Mouse (Mus musculus): ENCODE measurements around the gene Cdk18. TPM values are rescaled to one million over a fixed set of nuclear protein-coding genes. Genes with fewer than 3 reads are reported as not detected.

Gene Cdk18
- polyA plus RNA-seq, 1 experiment from 2014 or later: 33.7 TPM

DNA sequence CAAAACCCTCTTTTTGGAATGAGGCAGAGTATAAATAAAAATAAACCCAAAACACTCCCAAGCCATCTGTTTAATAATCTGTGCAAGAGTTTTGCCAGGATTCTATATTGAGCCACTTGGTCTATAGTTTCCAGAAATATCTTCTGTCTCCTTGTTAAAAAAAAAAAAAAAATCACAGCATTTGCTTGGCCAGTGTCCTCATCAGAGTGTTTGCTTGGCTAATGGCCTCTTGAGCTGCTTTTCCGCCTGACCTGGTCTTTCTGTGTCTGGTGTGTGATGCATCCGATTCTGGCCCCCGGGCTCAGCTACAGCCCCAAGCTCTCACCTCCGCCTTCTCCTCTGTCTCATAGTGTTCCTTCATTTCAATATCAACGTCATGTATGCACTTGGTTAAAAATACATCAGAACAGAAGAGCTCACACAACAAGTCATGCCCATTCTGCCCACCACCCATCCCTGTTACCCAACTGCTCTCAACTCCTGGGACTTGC is 51.3 kb downstream of the Cdk18 start:
- Histone ChIP-seq H3K36me3 (ENCODE audit: control insufficient read depth, insufficient read depth) (no peaks in the 10 kb centered on the region), H3K4me2 (replicated peaks; ENCODE audit: low read depth) (no peak overlapping the region), H3K4me1 (replicated peaks; ENCODE audit: control insufficient read depth, insufficient read depth, low read length) (0 out of 2 replicates have a peak, but pooled peaks cover 3% of the 10 kb centered on the region), H3K27me3 (replicated peaks; ENCODE audit: control insufficient read depth, insufficient read depth, low read length) (no peaks in the 10 kb centered on the region), H3K27ac (ENCODE audit: low read depth, low read length) (no peak overlapping the region), H3K9me3 (ENCODE audit: control insufficient read depth) (no peaks in the 10 kb centered on the region), H3K9ac (ENCODE audit: low read depth, low read length) (no peak overlapping the region), H3K4me3 (ENCODE audit: low read depth, low read length) (no peak overlapping the region)
- ATAC-seq: no peak
- TF ChIP-seq CTCF (IDR thresholded peaks at IDR 0.05; ENCODE audit: low read depth): no peak
- 85% methylated on average over 5 of the region's 5 CpGs for WGBS

DNA sequence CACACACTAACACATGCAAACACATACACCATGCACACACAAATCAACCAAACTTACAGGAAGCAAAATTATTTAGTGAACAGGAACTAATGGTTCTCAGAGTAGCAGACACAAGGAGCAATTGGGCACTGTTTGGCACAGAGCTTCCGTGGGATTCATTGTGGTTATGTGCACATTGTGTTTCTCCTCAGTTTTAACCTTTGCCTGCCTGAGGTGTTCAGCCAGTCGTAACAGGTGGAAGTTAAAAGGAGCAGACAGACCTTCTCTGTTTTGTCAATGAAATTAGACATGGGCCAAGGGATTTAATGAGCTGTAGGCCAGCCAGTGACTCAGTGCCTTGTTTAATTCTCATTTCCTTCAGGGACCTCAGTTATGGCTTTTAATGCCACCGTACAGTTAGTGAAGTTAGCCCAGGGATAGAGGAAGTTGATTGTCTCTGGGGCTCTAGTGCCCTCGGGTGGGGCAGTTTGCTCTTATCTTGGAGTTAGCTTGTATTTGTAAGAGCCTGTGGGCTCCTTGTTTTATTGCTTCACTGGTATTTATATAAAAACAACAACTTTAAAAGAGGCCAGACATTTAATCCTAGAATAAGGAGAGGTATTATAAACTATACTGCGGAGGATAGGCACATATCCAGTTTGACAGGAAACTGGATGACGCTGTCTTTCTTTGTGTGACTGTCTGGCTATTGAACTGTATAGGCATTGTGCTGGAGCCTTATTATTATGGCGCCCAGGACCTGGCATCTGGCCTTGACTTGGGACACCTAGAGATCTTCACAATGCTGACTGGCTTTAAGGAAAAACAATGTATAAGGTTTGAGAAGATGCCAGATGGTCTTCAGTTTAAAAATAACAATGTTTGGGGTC is 54.1 kb downstream of the Cdk18 start:
- ATAC-seq: peak; percentile 78
- H3K9ac ChIP-seq (ENCODE audit: low read depth, low read length): no peak overlapping the region
- H3K4me3 ChIP-seq (ENCODE audit: low read depth, low read length): no peak overlapping the region
- no peaks in the 10 kb centered on the region for H3K9me3 ChIP-seq (ENCODE audit: control insufficient read depth)
- no peaks in the 10 kb centered on the region for H3K27me3 ChIP-seq (replicated peaks; ENCODE audit: control insufficient read depth, insufficient read depth, low read length)
- H3K27ac ChIP-seq (ENCODE audit: low read depth, low read length): peak overlapping the region; percentile 28; the same call in 1 of the 2 replicates
- H3K4me2 ChIP-seq (replicated peaks; ENCODE audit: low read depth): no peak overlapping the region; the same call in 1 of the 2 replicates
- 0 out of 2 replicates have a peak, but pooled peaks cover 3% of the 10 kb centered on the region for H3K4me1 ChIP-seq (replicated peaks; ENCODE audit: control insufficient read depth, insufficient read depth, low read length)
- no peaks in the 10 kb centered on the region for H3K36me3 ChIP-seq (ENCODE audit: control insufficient read depth, insufficient read depth)
- WGBS: 37% methylated on average over 7 of the region's 7 CpGs
- TF ChIP-seq CTCF (IDR thresholded peaks at IDR 0.05; ENCODE audit: low read depth): peak; percentile 33

DNA sequence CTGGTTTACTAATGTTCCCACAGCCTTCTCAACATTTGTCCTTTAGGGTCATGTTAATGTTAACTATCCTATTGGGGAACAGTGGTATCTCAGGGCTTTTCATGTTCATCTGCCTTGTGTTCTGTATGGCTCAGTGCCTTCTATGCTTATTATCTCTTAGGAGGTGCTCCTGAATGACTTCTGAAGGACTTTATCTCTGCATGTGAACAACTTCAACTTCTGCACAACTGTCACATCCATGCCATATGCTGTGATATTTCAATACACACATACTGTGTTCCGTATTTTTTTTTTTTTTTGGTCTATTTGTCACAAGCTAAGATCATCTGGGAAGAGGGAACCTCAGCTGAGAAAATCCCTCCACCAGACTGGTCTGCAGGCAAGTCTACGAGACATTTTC is 61.1 kb downstream of the Cdk18 start:
- H3K27me3 ChIP-seq (replicated peaks; ENCODE audit: control insufficient read depth, insufficient read depth, low read length): no peaks in the 10 kb centered on the region
- H3K27ac ChIP-seq (ENCODE audit: low read depth, low read length): no peak overlapping the region
- no peak overlapping the region for H3K4me3 ChIP-seq (ENCODE audit: low read depth, low read length)
- H3K9me3 ChIP-seq (ENCODE audit: control insufficient read depth): no peaks in the 10 kb centered on the region
- H3K4me2 ChIP-seq (replicated peaks; ENCODE audit: low read depth): no peak overlapping the region
- H3K9ac ChIP-seq (ENCODE audit: low read depth, low read length): no peak overlapping the region
- H3K36me3 ChIP-seq (ENCODE audit: control insufficient read depth, insufficient read depth): no peaks in the 10 kb centered on the region
- no peak for ATAC-seq
- 89% methylated on average over 2 of the region's 2 CpGs for WGBS
- H3K4me1 ChIP-seq (replicated peaks; ENCODE audit: control insufficient read depth, insufficient read depth, low read length): no peaks in the 10 kb centered on the region
- TF ChIP-seq CTCF (IDR thresholded peaks at IDR 0.05; ENCODE audit: low read depth): no peak

DNA sequence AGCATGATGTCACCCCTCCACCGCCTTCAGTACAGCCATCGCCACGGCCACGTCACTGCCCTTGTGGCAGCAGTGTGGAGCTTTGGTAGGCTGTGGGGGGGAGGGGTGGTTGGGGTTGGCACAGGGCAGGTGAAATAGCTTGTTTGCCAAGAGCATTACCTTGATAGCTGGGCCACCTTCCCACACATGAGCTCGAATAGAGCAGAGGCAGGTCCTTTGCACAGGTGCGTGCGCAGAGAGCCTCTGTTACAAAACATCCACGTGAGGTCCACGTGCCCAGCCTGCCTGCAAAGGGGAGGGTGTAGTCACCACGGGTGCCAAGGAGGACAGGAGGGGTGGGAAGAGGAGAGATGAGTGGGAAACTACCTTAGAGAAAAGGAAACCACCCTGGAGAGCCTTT is 63.9 kb downstream of the Cdk18 start:
- H3K9ac ChIP-seq (ENCODE audit: low read depth, low read length): no peak overlapping the region
- H3K9me3 ChIP-seq (ENCODE audit: control insufficient read depth): no peaks in the 10 kb centered on the region
- H3K4me2 ChIP-seq (replicated peaks; ENCODE audit: low read depth): no peak overlapping the region
- no peak overlapping the region for H3K27ac ChIP-seq (ENCODE audit: low read depth, low read length)
- H3K4me1 ChIP-seq (replicated peaks; ENCODE audit: control insufficient read depth, insufficient read depth, low read length): no peaks in the 10 kb centered on the region
- H3K4me3 ChIP-seq (ENCODE audit: low read depth, low read length): no peak overlapping the region
- no peak for TF ChIP-seq CTCF (IDR thresholded peaks at IDR 0.05; ENCODE audit: low read depth)
- H3K27me3 ChIP-seq (replicated peaks; ENCODE audit: control insufficient read depth, insufficient read depth, low read length): no peaks in the 10 kb centered on the region
- H3K36me3 ChIP-seq (ENCODE audit: control insufficient read depth, insufficient read depth): no peaks in the 10 kb centered on the region
- WGBS: 84% methylated on average over 10 of the region's 10 CpGs
- ATAC-seq: peak; percentile 45; the same call in 1 of the 2 replicates

DNA sequence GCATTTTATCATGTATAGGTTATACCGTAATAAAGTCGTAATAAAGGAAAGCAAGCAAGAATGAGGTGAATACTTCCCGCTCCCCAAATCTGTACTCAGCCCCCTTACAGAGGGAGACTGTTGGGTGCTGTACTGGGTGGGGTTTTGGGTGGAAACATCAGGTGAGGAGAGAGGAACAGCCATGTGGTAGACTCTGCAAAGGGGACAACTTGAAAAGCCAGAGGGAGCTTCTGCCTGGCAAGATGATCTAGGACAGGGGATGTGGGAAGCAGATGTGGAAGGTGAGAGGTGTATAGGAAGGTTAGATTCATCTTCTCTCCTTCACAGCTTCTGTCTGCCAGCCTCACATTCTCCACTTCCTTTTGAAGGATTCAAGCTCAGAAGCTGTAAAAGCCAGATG is 68.8 kb downstream of the Cdk18 start:
- H3K27me3 ChIP-seq (replicated peaks; ENCODE audit: control insufficient read depth, insufficient read depth, low read length): peaks cover 21% of the 10 kb centered on the region
- no peak overlapping the region for H3K27ac ChIP-seq (ENCODE audit: low read depth, low read length)
- no peak overlapping the region for H3K4me2 ChIP-seq (replicated peaks; ENCODE audit: low read depth)
- no peak for ATAC-seq
- H3K9me3 ChIP-seq (ENCODE audit: control insufficient read depth): no peaks in the 10 kb centered on the region
- no peak overlapping the region for H3K4me3 ChIP-seq (ENCODE audit: low read depth, low read length)
- no peak overlapping the region for H3K9ac ChIP-seq (ENCODE audit: low read depth, low read length)
- H3K4me1 ChIP-seq (replicated peaks; ENCODE audit: control insufficient read depth, insufficient read depth, low read length): no peaks in the 10 kb centered on the region
- TF ChIP-seq CTCF (IDR thresholded peaks at IDR 0.05; ENCODE audit: low read depth): no peak
- 81% methylated on average over 3 of the region's 3 CpGs for WGBS
- H3K36me3 ChIP-seq (ENCODE audit: control insufficient read depth, insufficient read depth): no peaks in the 10 kb centered on the region

DNA sequence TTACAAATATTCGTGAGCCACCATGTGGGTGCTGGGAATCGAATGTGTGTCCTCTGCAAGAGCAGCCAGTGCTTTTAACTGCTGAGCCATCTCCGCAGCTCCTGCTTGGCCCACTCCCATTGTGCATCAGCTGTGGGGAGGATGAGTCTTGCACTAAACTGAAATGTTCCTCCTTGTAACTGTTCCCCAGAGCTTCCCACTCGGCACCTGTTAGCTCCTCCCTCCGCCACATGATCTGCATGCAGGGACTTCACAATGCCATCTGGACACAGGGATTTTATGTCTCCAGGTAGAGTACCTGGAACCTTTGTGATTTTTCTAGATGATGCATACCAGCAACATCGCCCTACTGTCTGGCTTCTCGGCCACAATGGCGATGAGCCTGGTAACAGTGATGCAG is 70.0 kb downstream of the Cdk18 start:
- H3K9me3 ChIP-seq (ENCODE audit: control insufficient read depth): no peaks in the 10 kb centered on the region
- WGBS: 87% methylated on average over 8 of the region's 8 CpGs
- no peak overlapping the region for H3K9ac ChIP-seq (ENCODE audit: low read depth, low read length)
- H3K4me3 ChIP-seq (ENCODE audit: low read depth, low read length): no peak overlapping the region
- no peak for TF ChIP-seq CTCF (IDR thresholded peaks at IDR 0.05; ENCODE audit: low read depth)
- no peaks in the 10 kb centered on the region for H3K36me3 ChIP-seq (ENCODE audit: control insufficient read depth, insufficient read depth)
- no peaks in the 10 kb centered on the region for H3K4me1 ChIP-seq (replicated peaks; ENCODE audit: control insufficient read depth, insufficient read depth, low read length)
- H3K4me2 ChIP-seq (replicated peaks; ENCODE audit: low read depth): no peak overlapping the region
- ATAC-seq: no peak
- H3K27ac ChIP-seq (ENCODE audit: low read depth, low read length): no peak overlapping the region
- H3K27me3 ChIP-seq (replicated peaks; ENCODE audit: control insufficient read depth, insufficient read depth, low read length): peaks cover 21% of the 10 kb centered on the region
